Mouse (Mus musculus): ENCODE results near the gene Rbfox2. TPM values are rescaled to one million over a fixed set of nuclear protein-coding genes. Genes with fewer than 3 reads are reported as not detected.
"Not testable (repeated sequence)": the region's sequence is repeated elsewhere in the genome, so short reads cannot be mapped to it uniquely, and the experiment has no call there.

Gene Rbfox2
- polyA plus RNA-seq, 1 experiment from 2014 or later: 53.2 TPM

DNA sequence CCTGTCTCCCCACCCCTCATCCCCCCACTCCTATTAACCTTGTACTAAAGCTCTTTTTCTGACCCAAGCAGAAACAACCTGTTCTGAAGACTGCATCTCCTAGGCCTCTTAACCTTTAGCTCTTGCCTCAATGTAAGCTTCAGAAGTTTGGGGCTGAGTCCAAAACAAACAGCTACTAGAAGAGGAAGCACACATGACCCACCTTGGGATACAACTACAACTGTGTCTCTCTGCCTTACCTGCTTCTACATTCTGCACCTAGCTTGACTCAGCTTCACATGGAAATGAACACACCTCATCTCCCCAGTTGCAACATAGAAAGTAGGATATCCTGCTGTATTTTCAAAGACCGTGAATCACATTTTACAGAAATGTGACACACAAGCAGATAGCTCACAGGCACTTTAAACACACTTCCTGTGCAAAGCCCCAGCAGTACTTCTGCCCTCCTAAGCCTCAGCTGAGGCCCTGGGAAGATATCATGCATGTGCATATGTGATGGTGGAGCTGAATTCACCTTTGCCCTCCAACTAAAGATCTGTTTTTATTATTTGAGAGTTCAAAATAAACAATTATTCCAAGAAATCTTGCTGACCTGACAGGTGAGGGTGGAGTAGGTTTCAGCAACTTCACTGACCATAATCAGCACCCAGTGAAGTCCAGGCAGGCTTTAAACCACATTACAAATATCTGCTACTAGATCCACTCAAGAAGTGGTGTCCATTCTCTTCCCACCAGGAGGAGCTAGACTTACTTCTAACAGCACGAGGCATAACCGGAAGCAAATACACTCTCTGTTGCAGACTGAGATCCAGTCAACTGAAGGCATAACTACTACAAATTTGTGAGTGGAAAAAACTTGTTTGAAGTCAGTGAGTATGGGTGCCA is 29.7 kb downstream of the Rbfox2 start:
- in situ Hi-C loops (cut with MboI; ENCODE audit: low pct_unique_long_range_greater_than_20kb): no loop called here
- H3K27me3 ChIP-seq: no peaks in the 10 kb centered on the region
- TF ChIP-seq CTCF (IDR thresholded peaks at IDR 0.05): peak; percentile 51
- no peak for DNase-seq (ENCODE audit: low read depth, low spot score)
- CTCF ChIA-PET: interaction anchor here (0.8 to 1.9 kb wide), 7 partner anchors 9 to 28 kb away, joined by 3 to 8 read pairs (median 4); no protein-coding TSS in a partner anchor
- POLR2A ChIA-PET: interaction anchor here (0.6 kb wide), 3 partner anchors 60 to 383 kb away, joined by 4 to 6 read pairs (median 5); no protein-coding TSS in a partner anchor
- no peak for ATAC-seq

DNA sequence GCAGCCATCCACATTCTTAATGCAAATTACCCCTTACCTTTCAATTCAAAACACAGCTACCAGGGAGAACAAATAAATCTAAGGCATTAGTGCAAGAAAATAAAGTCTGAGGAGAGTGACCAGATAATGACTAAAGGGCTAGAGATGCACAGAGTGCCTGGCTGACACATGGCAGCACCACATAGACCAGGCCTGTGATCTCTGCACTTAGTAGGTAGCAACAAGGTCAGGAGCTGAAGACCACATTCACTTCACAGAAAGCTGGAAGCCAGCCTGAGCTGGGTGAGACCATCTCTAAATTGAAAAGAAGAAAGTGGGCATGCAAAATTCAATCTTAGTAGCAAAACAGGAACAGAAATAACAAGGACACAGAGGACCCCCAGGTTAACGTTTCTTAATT is 30.5 kb downstream of the Rbfox2 start:
- in situ Hi-C loops (cut with MboI; ENCODE audit: low pct_unique_long_range_greater_than_20kb): no loop called here
- ChIA-PET CTCF (interaction anchor here (0.8 to 1.9 kb wide), 4 partner anchors 18 to 27 kb away, joined by 3 to 8 read pairs (median 4); no protein-coding TSS in a partner anchor), POLR2A (interaction anchor here (0.7 kb wide), 1 partner anchor 20 kb away, joined by 3 read pairs; no protein-coding TSS in a partner anchor)
- ATAC-seq (no peak), DNase-seq (ENCODE audit: low read depth, low spot score) (no peak)
- no peak for TF ChIP-seq CTCF (IDR thresholded peaks at IDR 0.05)
- no peaks in the 10 kb centered on the region for H3K27me3 ChIP-seq

DNA sequence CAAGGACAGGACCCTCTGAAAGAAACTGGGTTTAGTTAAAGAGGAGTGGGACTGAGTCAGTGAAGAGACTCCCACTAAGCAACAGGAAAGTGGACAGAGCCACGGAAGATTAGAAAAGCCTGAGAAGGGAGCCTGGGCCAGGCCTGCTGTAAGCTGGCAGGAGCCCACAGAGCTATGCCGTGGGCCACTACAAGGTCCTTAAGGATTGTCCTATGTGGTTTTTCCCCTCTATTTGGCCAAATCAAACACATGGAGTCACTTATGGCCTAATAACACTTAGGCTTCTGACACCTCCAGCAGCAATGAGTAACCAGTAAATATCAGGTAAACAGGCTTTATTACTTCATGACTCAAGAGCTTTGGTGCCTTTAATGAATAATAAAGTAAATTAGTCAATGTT is 31.2 kb downstream of the Rbfox2 start:
- CTCF ChIA-PET: interaction anchor here (1.2 to 2.0 kb wide), 5 partner anchors 17 to 83 kb away, joined by 3 to 8 read pairs (median 5); no protein-coding TSS in a partner anchor
- no peak for TF ChIP-seq CTCF (IDR thresholded peaks at IDR 0.05)
- in situ Hi-C loops (cut with MboI; ENCODE audit: low pct_unique_long_range_greater_than_20kb): no loop called here
- DNase-seq (ENCODE audit: low read depth, low spot score) (no peak), ATAC-seq (no peak)
- no peaks in the 10 kb centered on the region for H3K27me3 ChIP-seq
- POLR2A ChIA-PET: interaction anchor here (0.7 kb wide), 1 partner anchor 21 kb away, joined by 3 read pairs; no protein-coding TSS in a partner anchor

DNA sequence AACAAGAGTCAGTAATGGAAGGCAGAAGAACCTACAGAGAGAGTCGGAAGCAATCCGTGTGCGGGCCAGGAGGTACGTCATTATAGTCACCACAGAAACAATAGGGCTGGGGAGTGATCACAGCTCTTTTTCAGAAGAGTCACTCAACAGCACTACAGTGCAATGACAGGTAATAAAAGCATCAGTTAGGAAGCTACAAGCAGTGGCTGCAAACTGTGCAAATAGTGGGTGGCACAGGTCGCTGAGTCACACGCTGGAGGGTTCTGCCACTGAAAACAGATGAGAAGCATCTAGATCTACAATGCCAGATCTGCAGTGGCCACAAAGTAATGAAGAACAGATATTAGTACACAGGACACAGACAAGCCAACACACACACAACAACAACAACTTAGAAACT is 32.9 kb downstream of the Rbfox2 start:
- DNase-seq (ENCODE audit: low read depth, low spot score) (no peak), ATAC-seq (no peak)
- H3K27me3 ChIP-seq: no peaks in the 10 kb centered on the region
- ChIA-PET POLR2A (interaction anchor here (0.9 kb wide), 1 partner anchor 11 kb away, joined by 3 read pairs; no protein-coding TSS in a partner anchor), CTCF (interaction anchor here (1.4 to 2.0 kb wide), 4 partner anchors 12 to 39 kb away, joined by 3 to 6 read pairs (median 4); no protein-coding TSS in a partner anchor)
- in situ Hi-C loops (cut with MboI; ENCODE audit: low pct_unique_long_range_greater_than_20kb): no loop called here
- TF ChIP-seq CTCF (IDR thresholded peaks at IDR 0.05): no peak

- no peak for DNase-seq (ENCODE audit: low read depth, low spot score)
- POLR2A ChIA-PET: interaction anchor here (1.2 kb wide), 2 partner anchors 21 to 25 kb away, joined by 3 read pairs; no protein-coding TSS in a partner anchor
Measured at GRCm38 (mm10) chr15:77271285-77271684, 35.5 kb downstream of the Rbfox2 start.

GRCm38 (mm10) chr15:77269496-77269895 is 37.3 kb downstream of the Rbfox2 start:
- in situ Hi-C loops (cut with MboI; ENCODE audit: low pct_unique_long_range_greater_than_20kb): not testable (repeated sequence)

More at GRCm38 (mm10) chr15:77271285-77271684, 35.5 kb downstream of the Rbfox2 start:
- H3K27me3 ChIP-seq: no peaks in the 10 kb centered on the region
- in situ Hi-C loops (cut with MboI; ENCODE audit: low pct_unique_long_range_greater_than_20kb): no loop called here
- no peak for ATAC-seq
- CTCF ChIA-PET: interaction anchor here (0.7 kb wide), 1 partner anchor 72 kb away, joined by 3 read pairs; no protein-coding TSS in a partner anchor
- no peak for TF ChIP-seq CTCF (IDR thresholded peaks at IDR 0.05)

GRCm38 (mm10) chr15:77268415-77268814 is 38.4 kb downstream of the Rbfox2 start:
- TF ChIP-seq CTCF (IDR thresholded peaks at IDR 0.05): no peak
- no peak for DNase-seq (ENCODE audit: low read depth, low spot score)
- ATAC-seq: no peak
- POLR2A ChIA-PET: no interaction called here
- H3K27me3 ChIP-seq: no peaks in the 10 kb centered on the region
- CTCF ChIA-PET: interaction anchor here (1.0 kb wide), 1 partner anchor 27 kb away, joined by 3 read pairs; no protein-coding TSS in a partner anchor
- in situ Hi-C loops (cut with MboI; ENCODE audit: low pct_unique_long_range_greater_than_20kb): no loop called here

More at GRCm38 (mm10) chr15:77269496-77269895, 37.3 kb downstream of the Rbfox2 start:
- ATAC-seq; H3K27me3 ChIP-seq; DNase-seq (ENCODE audit: low read depth, low spot score); POLR2A ChIA-PET; CTCF ChIA-PET: not testable (repeated sequence)

GRCm38 (mm10) chr15:77265318-77265717 is 41.5 kb downstream of the Rbfox2 start:
- no peak for TF ChIP-seq CTCF (IDR thresholded peaks at IDR 0.05)
- in situ Hi-C loops (cut with MboI; ENCODE audit: low pct_unique_long_range_greater_than_20kb): no loop called here
- DNase-seq (ENCODE audit: low read depth, low spot score) (no peak), ATAC-seq (no peak)
- ChIA-PET CTCF (no interaction called here), POLR2A (no interaction called here)
- H3K27me3 ChIP-seq: no peaks in the 10 kb centered on the region

GRCm38 (mm10) chr15:77264314-77264713 is 42.5 kb downstream of the Rbfox2 start:
- DNase-seq (ENCODE audit: low read depth, low spot score): no peak
- in situ Hi-C loops (cut with MboI; ENCODE audit: low pct_unique_long_range_greater_than_20kb): no loop called here

GRCm38 (mm10) chr15:77262782-77263181 is 44.0 kb downstream of the Rbfox2 start:
- ATAC-seq (no peak), DNase-seq (ENCODE audit: low read depth, low spot score) (no peak)
- CTCF ChIA-PET: interaction anchor here (0.8 kb wide), 1 partner anchor 96 kb away, joined by 3 read pairs; no protein-coding TSS in a partner anchor
- in situ Hi-C loops (cut with MboI; ENCODE audit: low pct_unique_long_range_greater_than_20kb): no loop called here
- POLR2A ChIA-PET: interaction anchor here (1.1 kb wide), 1 partner anchor 11 kb away, joined by 3 read pairs; no protein-coding TSS in a partner anchor
- H3K27me3 ChIP-seq: no peaks in the 10 kb centered on the region
- TF ChIP-seq CTCF (IDR thresholded peaks at IDR 0.05): no peak

More at GRCm38 (mm10) chr15:77264314-77264713, 42.5 kb downstream of the Rbfox2 start:
- TF ChIP-seq CTCF (IDR thresholded peaks at IDR 0.05): no peak
- ATAC-seq: no peak
- POLR2A ChIA-PET: no interaction called here
- no peaks in the 10 kb centered on the region for H3K27me3 ChIP-seq
- CTCF ChIA-PET: no interaction called here

Measured in Patski (cell line).